Comparison of ENCODE assay signal across 20 mouse cellular contexts in genomic region chr6:55161311-55161761, GRCm38 (mm10). TPM values are rescaled to one million over a fixed set of nuclear protein-coding genes. Genes with fewer than 3 reads are reported as not detected.
A peak's percentile ranks its signal among the peaks of the same experiment; 100 is the strongest.
DNase-seq lines count a peak whose midpoint lies in the region; TF ChIP-seq lines count a peak whose summit lies in the region.
"Had no signal": no experiment of that assay in that cellular context is flagged by ENCODE, and none has a peak within 500 bp of the region (broad histone marks: within the 10 kb centered on the region; RNA-seq: fewer than 3 reads in every experiment).

No protein-coding gene starts in this region.

- peak overlapping the region; percentile 70 for H3K27ac ChIP-seq in olfactory bulb, adult 2 months (ENCODE audit: insufficient read depth, low read depth, low read length)
- H3K27ac ChIP-seq: embryonic facial prominence, embryonic 15.5 days; heart, embryonic 15.5 days; hindbrain, embryonic 12.5 days; liver, embryonic 14.5 days had no signal

- TF ChIP-seq CTCF in olfactory bulb, adult 2 months (IDR thresholded peaks at IDR 0.05; ENCODE audit: insufficient read depth, low read depth, low read length), result no peak

- no peak overlapping the region for H3K4me3 ChIP-seq in olfactory bulb, adult 2 months (ENCODE audit: insufficient read depth, low read depth, low read length)
- H3K4me3 ChIP-seq: embryonic facial prominence, embryonic 15.5 days; heart, embryonic 15.5 days; hindbrain, embryonic 12.5 days had no signal

- DNase-seq in NIH3T3 (ENCODE audit: low read depth), result peak; percentile 65
- peak; percentile 20 to 43 for DNase-seq in frontal cortex, postnatal 25 days (ENCODE audit: low spot score in 2 of 2)
- peak; percentile 37 to 56 for DNase-seq in layer of hippocampus, postnatal 25 days (ENCODE audit: extremely low spot score in 1 of 2, low spot score in 1 of 2)
- no peak for DNase-seq in ovary, postnatal 14 days (ENCODE audit: low spot score)
- no peak for DNase-seq in lung, postnatal 25 days (ENCODE audit: low spot score)
- no peak for DNase-seq in urinary bladder, adult 2 months (ENCODE audit: low spot score)
- DNase-seq in adrenal gland, postnatal 10 days, result no peak
- DNase-seq: cerebellum, adult 2 months; kidney, postnatal 4 days; lung, postnatal 10 days had no signal

- peaks cover 11% of the 10 kb centered on the region for H3K4me1 ChIP-seq in olfactory bulb, adult 2 months (ENCODE audit: control insufficient read depth, insufficient read depth, low read length)
- H3K4me1 ChIP-seq: embryonic facial prominence, embryonic 15.5 days; heart, embryonic 15.5 days; hindbrain, embryonic 12.5 days had no signal

- no peak for TF ChIP-seq POLR2A in olfactory bulb, adult 2 months (IDR thresholded peaks at IDR 0.05; ENCODE audit: insufficient read depth, low read depth, low read length)

- WGBS in olfactory bulb, adult 2 months, result 31% methylated on average over 5 of the region's 5 CpGs

RNA-seq across cellular contexts. Expression of gene Inmt, which starts 13.5 kb away (rescaled TPM):
- total RNA-seq in layer of hippocampus, postnatal 25 days (2021), result under 1 TPM; 0.35 to 0.84 TPM
- not detected in 2 replicates for polyA plus RNA-seq in olfactory bulb, adult 2 months (2012; ENCODE audit: insufficient read depth, insufficient read length, low replicate concordance, missing spikeins)
- 246 and 312 TPM in 2 replicates for polyA plus RNA-seq in urinary bladder, adult 2 months (2012; rRNA removed)
- 1 to 10 TPM; 6.3 to 7.2 TPM for total RNA-seq in adrenal gland, postnatal 10 days (2021)
- total RNA-seq: gastrocnemius, postnatal 4 days; neutrophil, adult 5-6 weeks had no signal
- polyA plus RNA-seq: brain, embryonic 14.5 days; CD4-positive, CD25-positive, alpha-beta regulatory T cell, adult 4 months; forebrain, embryonic 14.5 days; heart, embryonic 15.5 days; hindbrain, embryonic 12.5 days had no signal

RNA-seq across cellular contexts. Expression of gene Crhr2, which starts 28.5 kb away (rescaled TPM):
- 1 to 10 TPM; 3.2 to 4.9 TPM for total RNA-seq in layer of hippocampus, postnatal 25 days (2021)
- not detected in 2 replicates for polyA plus RNA-seq in olfactory bulb, adult 2 months (2012; ENCODE audit: insufficient read depth, insufficient read length, low replicate concordance, missing spikeins)
- 0.54 and 0.59 TPM in 2 replicates for polyA plus RNA-seq in urinary bladder, adult 2 months (2012; rRNA removed)
- 1 to 10 TPM in 1 of 2 experiments, under 1 TPM in 1; 0.33 to 2.0 TPM for total RNA-seq in adrenal gland, postnatal 10 days (2021)
- total RNA-seq: neutrophil, adult 5-6 weeks had no signal
- polyA plus RNA-seq: CD4-positive, CD25-positive, alpha-beta regulatory T cell, adult 4 months had no signal

RNA-seq across cellular contexts. Expression of gene Mindy4, which starts 41.8 kb away (rescaled TPM):
- total RNA-seq in layer of hippocampus, postnatal 25 days (2021), result 10 to 100 TPM; 13.4 to 13.7 TPM
- polyA plus RNA-seq in olfactory bulb, adult 2 months (2012; ENCODE audit: insufficient read depth, insufficient read length, low replicate concordance, missing spikeins), result not detected in 2 replicates
- 11.4 and 12.3 TPM in 2 replicates for polyA plus RNA-seq in urinary bladder, adult 2 months (2012; rRNA removed)
- 1 to 10 TPM; 4.5 to 6.6 TPM for total RNA-seq in adrenal gland, postnatal 10 days (2021)
- total RNA-seq: neutrophil, adult 5-6 weeks had no signal

Comparison
In these comparisons a context has a peak if more than half of its experiments do, and no peak if none do; other contexts are left out.
1. DNase-seq: peak in NIH3T3 (single experiment), frontal cortex, postnatal 25 days (2 of 2) and layer of hippocampus, postnatal 25 days (2 of 2); none in ovary, postnatal 14 days (single experiment), lung, postnatal 25 days (single experiment), urinary bladder, adult 2 months (single experiment) and adrenal gland, postnatal 10 days (single experiment).